Mouse (Mus musculus): Measurements from ENCODE around the gene Rabl6.
"Not testable (repeated sequence)": the region's sequence is repeated elsewhere in the genome, so short reads cannot be mapped to it uniquely, and the experiment has no call there.

Gene Rabl6

DNA sequence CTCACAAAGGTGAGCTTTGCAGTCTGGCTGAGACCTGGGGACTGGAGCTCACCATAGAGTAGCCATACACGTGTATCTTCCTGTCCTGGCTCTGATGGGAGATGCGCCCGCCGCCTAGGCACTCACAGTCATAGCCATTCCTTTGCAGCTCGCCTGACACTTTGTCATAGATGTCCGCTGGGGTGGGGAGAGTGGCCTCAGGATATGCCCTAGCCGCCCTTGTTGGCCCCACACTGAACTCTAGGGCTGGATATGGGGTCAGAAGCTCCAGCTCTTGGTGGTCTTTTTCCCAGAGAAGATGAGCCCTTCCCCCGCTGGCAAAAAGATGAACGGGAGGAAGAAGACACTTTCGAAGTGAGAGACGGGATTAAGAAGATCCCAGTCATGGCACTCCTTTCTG, 34.2 kb downstream of the Rabl6 start:
- no peak for DNase-seq

DNA sequence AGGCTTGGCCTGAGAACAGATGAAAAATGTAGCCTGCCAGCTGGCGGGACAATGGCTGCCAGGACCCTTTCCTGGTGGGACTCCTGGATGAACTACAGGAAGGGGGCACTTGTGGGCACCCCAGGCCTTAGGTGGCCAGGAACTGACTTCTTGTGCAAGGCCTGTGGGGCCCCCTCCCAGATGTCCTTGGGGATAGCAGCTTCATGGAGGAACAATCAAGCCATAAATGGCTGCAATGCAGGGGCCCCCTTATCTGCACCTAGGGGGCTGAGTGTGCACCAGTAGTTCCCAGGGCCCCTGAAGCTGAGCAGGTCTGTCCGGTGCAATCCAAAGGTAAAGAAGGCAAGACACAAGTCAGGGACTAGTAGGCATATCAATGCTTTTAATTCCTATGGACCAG, 35.3 kb downstream of the Rabl6 start:
- DNase-seq = no peak

DNA sequence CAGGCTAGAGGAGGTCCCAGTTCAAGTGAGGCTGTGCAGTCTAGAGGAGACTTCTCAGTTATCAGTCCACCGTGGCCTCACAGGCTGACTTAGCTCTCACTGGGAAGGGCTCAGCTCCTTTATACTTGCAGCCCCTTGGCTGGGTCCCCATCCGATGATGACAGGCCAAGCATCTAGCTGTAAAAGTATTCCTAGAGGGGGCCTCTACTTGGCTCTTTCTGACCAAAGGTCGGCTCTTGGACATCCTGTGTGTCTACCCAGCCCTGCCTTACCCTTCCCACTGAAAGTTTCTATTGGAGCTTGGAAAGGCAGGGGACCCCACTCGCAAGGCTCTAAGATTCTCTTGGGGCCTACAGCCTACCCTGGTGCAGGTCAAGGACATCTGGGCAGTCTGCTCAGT, 37.1 kb downstream of the Rabl6 start:
- DNase-seq = no peak

DNA sequence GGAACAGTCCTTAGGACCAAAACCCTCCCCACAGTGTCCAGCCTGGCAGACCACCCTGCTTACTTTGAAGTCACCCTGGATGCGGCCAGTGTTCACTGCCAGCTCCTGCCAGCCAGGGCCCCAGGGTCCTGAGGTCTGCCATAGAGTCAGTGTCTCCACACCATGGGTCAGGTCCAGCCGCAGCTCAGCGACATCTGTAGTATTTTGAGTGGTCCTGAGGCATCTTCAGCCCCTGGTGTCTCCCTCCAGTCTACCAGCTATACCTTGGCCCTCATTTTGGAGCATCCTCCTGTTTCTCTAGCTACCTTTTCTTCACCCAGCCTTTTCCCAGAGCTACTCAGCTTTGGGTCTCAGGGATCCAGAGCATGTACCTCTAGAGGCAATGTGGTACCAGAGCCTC, 39.0 kb downstream of the Rabl6 start:
- DNase-seq = no peak

DNA sequence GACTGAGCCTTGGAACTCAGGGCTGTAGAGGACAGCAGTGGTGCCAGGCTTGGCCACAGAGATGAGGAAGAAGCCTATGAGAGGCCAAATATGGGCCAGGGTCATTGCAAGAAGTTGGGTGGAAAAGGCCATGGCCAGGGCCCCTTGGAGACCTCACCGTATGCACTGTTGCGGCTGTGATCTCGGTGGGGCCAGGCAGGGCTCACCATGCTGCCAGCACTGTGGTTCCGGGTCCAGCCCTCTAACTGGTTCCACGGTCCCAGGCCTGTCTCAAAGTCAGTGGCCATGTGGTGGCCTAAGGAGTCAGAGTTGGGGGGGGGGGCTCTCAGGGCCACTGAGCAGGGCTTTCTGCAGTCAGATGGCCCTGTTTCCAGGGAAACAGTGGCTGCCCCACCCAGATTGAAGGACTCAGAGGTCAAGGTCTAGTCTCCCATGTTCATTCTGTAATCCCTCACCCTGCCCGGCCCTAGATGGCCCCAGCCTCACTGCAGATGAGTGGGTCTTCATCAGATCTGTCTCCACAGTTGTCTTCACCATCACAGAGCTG, 39.8 kb downstream of the Rabl6 start:
- DNase-seq = no peak

DNA sequence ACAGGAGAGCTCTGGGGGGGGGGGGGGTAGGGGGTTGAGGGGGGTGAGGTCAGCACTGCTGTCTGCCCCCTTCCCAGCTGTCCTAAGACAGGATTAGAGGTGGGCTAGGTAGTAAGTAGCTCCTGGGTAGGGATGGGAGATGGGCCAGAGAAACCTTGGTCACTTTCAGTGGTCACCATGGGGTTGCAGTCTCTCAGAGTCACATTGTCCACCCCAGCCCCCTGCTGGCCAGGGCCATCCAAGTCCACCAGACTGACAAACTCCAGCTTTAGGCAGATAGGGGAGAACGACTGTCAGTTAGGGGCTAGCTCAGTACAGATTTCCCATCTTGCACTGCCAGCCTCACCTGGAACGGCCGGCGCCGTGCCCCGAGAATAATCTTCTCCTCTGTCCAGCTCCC, 41.8 kb downstream of the Rabl6 start:
- DNase-seq = no peak

DNA sequence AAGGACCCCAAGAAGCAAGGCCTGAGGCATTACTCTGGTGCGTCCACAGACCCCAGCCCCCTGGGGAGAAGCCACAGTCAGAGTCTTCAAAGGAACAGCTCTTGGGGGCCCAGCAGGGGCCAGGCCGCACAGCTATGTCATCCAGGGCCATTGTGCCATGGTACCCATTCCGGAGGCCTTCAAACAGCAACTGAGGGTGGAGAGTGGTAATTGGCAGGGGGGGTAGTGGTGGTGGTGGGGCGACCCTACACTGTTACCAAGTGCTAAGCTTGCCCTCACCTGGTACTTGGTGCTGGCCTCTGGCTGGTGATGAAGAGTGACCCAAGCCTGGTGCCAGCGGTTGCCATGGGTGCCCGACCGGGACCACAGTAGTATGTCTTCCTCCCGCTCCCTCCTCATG, 42.6 kb downstream of the Rabl6 start:
- DNase-seq = no peak

GRCm38 (mm10) chr2:25561946-25562345, 46.4 kb downstream of the Rabl6 start:
- DNase-seq = peak; percentile 1

DNA sequence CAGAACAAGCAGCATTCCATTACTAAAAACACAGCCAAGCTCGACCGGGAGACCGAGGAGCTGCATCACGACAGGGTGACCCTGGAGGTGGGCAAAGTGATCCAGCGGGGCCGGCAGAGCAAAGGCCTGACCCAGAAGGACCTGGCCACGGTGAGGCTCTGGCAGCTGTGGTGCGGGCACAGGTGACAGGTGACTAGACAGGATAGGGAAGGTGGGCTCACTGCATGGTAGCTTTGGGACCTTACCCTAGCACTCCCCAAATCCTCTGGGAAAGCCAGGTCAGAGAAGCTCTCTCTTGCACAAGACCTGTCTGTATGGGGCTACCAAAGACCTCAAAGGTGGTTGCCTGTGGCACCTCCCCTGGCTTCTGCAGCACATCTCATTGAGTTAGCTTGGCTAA, 47.8 kb downstream of the Rabl6 start:
- DNase-seq = no peak

GRCm38 (mm10) chr2:25558774-25559173, 49.5 kb downstream of the Rabl6 start:
- DNase-seq = no peak

DNA sequence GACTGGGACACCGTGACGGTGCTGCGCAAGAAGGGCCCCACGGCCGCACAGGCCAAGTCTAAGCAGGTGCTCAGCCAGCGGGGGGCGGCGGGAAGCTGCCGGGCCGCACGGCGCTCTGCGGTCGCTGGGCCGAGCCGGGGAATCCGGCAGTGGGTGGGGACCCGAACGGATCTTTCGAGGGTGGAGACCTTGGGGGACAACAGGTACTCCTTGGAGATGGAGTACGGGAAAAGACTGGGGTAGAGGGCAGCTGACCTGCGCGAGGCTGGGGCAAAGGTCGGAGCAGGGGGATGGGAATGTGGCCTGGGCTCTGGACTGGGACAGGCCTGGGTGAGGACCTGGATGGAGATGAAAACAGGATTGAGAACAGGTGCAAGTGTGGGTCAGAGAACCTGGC, 50.4 kb downstream of the Rabl6 start:
- no peak for DNase-seq

DNA sequence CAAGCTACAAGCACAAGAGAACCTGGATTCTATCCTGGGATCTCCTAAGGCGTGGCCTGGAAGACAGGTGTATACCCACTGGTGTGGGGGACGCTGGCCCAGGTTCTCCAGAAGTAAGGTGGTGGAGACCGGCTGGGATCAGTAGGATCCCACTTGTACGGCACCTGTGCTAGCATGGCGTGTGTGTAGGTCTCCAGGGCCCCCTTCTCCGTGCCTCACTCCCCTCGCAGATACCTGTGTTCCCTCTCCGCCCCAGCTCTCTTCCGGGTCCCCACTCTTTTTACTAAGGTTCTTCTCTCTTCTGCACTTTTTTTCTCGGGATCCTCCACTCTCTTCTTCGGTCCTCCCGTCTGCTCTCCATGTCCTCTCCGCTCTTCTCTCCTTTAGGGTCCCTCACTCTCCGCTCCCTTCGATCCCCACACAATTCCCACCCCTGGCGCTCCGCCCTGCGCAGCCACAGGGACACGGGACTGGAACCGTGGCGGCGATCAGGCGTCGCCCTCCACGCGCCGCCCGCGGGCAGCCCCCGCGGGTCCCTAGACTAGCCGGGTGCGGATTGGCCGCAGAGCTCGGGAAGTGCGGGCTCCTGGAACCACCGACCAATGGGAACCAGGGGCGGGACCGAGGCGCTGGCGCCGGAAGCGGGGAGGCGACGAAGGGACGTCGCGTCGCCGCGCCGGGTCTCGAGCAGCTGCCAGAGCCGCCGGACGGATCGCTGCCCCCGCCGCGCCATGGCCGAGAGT, 50.9 kb downstream of the Rabl6 start, which contains the start of gene Edf1:
Gene Edf1 (plus strand): TSS at position 627 of the 743 bp plus-strand sequence.
- DNase-seq = peak; percentile 93

GRCm38 (mm10) chr2:25556296-25556695, 52.0 kb downstream of the Rabl6 start:
- no peak for DNase-seq

DNA sequence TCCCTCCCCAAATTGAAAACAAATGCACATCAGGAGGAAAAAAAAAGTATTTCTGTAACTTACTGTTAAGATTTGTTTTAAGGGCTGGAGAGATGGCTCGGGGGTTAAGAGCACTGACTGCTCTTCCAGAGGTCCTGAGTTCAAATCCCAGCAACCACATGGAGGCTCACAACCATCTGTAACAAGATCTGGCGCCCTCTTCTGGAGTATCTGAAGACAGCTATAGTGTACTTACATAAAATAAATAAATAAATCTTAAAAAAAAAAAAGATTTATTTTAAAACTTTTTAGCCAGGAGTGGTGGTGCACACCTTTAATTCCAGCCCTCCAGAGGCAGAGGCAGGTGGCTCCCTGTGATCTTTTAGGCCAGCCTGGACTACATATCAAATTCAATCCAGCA, 52.8 kb downstream of the Rabl6 start:
- not testable (repeated sequence) for DNase-seq

- not testable (repeated sequence) for DNase-seq
These were observed 55.0 kb downstream of the Rabl6 start for GRCm38 (mm10) chr2:25553171-25553786.

GRCm38 (mm10) chr2:25551186-25551585, 57.1 kb downstream of the Rabl6 start:
- no peak for DNase-seq

DNA sequence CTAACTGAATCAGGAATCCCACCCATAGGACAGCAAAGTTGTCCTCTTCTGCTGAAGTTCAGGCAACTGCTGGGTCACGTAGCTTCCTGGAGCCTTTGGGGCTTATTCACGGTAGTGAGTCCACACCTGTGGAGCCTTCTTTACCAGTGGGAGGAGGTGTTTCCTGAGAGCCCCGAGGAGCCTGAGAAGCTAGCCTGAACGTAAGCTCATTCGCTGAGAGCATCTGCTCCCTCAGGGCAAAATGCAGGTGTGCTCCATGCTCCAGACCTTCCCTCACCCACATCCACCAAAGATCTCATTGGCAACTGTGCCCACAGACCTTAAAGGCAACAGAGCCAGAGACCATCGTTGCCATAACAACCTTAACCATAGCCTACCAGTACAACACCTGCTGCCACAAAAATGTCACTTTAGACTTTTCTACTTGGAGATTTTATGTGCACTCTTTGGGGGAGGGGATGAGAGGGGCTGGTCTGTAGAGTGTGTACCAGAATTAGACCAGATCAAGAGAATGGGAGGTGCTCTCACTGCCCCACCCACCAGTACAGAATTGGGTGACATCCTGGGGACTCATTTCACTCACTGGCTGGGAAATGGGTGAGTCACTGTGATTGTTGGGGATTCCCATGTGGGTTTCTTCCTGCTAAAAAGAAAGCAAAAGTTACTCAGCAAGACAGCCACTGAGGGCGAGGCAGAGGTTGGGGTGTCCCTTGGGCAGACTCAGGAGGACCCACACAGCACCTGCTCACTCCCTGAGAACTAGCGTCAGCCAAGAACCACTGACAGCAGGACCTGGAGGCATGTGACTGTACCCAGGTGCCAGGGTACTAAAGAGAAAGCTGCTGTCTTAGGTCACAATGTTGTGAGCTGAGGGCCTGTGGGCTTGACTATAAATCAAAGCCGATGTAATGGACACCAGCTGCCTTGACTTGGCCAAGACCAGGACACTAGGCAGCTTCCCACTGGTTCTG, 59.0 kb downstream of the Rabl6 start:
- no peak for DNase-seq

DNA sequence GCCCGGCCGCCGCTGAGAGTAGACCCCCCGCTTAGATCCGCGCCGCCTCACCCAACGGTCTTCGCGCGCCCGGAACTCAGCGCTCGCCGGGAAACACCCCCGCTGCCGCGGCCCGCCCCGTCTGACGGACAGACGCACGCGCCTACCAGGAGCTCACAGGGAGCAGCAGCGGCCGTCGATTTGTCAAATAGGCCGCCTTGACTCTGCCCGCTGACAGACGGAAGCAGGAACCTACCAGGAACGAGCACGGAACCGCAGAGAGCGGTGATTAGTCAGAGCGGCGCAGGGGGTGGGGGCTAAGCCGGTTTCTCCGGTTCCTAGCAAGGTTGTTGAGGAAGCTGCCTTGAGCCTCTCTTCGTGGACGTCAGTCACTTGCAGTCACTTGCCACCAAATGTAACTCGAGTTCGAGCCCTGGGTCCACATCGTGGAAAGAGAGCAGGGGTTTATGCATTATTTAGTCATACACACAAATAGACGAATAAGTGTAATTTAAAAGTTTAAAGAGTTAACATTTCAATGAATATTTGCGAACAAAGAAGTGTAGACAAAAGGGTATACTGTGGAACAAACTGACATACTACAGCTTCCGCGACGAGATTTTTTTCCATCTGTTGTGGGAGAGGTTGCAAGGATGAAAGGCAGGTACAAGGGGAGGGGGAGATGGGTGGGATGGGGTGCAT, 61.4 kb downstream of the Rabl6 start, which contains the start of gene Traf2:
Gene Traf2 (minus strand): TSS at position 130 of the 681 bp plus-strand sequence.
- peak; percentile 98 for DNase-seq

GRCm38 (mm10) chr2:25545996-25546810, 62.1 kb downstream of the Rabl6 start:
- no peak for DNase-seq

- no peak for DNase-seq
These were observed 66.5 kb downstream of the Rabl6 start for GRCm38 (mm10) chr2:25541644-25542367.

GRCm38 (mm10) chr2:25540541-25540948, 67.8 kb downstream of the Rabl6 start:
- no peak for DNase-seq
